Mouse (Mus musculus) heart, adult 2 months (tissue): ENCODE measurements at regions not wholly inside any gene's neighbourhood (a gene's known extent, or its start where the extent isn't known, plus 50 kb on each side); places are given as distances from the start of the nearest gene placed in this dataset.

Source experiments
- DNase-seq, 2 experiments: peaks; one replicate each; pipeline ENCODE4 v3.0.0; 2021
- H3K27ac ChIP-seq: fragments of 200-600 bp; 2 replicates; pipeline ENCODE4 v1.8.1; 2022
- H3K27me3 ChIP-seq: fragments of 200-500 bp; 2 replicates; pipeline ENCODE4 v1.6.1; 2012; ENCODE audit warnings: mild to moderate bottlenecking, low read length, inconsistent platforms, mixed read lengths; ENCODE audit not compliant: control insufficient read depth, insufficient read depth
- H3K36me3 ChIP-seq: fragments of 200-500 bp; 2 replicates; pipeline ENCODE4 v1.6.1; 2012; ENCODE audit warnings: low read length, inconsistent platforms; ENCODE audit not compliant: control insufficient read depth, insufficient read depth
- H3K4me1 ChIP-seq: fragments of 200-500 bp; 2 replicates; pipeline ENCODE4 v1.6.1; 2011; ENCODE audit warnings: low read length; ENCODE audit not compliant: control insufficient read depth, insufficient read depth
- H3K4me3 ChIP-seq: fragments of 200-600 bp; 2 replicates; pipeline ENCODE4 v1.8.1; 2022
- H3K79me2 ChIP-seq: fragments of 200-500 bp; replicated peaks from 2 replicates; pipeline ENCODE4 v1.6.1; 2012; ENCODE audit warnings: mild to moderate bottlenecking, inconsistent platforms, low read length, moderate library complexity, mixed read lengths; ENCODE audit not compliant: control insufficient read depth, insufficient read depth
- H3K9ac ChIP-seq: fragments of 200-500 bp; 2 replicates; pipeline ENCODE4 v1.6.1; 2012; ENCODE audit warnings: low read depth, mild to moderate bottlenecking, control low read depth, inconsistent platforms, low read length, mixed read lengths
- CTCF ChIP-seq: fragments of 200-600 bp; IDR thresholded peaks from 2 replicates; pipeline ENCODE4 v1.8.1; 2022; ENCODE audit warnings: antibody characterized with exemption, mild to moderate bottlenecking, moderate library complexity
- EP300 ChIP-seq: fragments of 200-500 bp; IDR thresholded peaks from 2 replicates; pipeline ENCODE4 v1.6.1; 2011; ENCODE audit warnings: low read depth, low read length, control low read depth; ENCODE audit not compliant: insufficient read depth
- POLR2A ChIP-seq: fragments of 200-500 bp; IDR thresholded peaks from 2 replicates; pipeline ENCODE4 v1.6.1; 2011; ENCODE audit warnings: mild to moderate bottlenecking, low read depth, low read length, control low read depth; ENCODE audit not compliant: insufficient read depth
- WGBS: fragments of 180-500 bp; shearing (Covaris S2); methylation state at CpG from one replicate; pipeline ENCODE4 v1.1.7; 2018; 5-methylcytosine and 5-hydroxymethylcytosine counted together
- intact Hi-C: fragments of 180-260 bp; cut with DNase I; formaldehyde crosslinking; loops from one replicate; pipeline ENCODE4 v1.15.1; 2025

DNA sequence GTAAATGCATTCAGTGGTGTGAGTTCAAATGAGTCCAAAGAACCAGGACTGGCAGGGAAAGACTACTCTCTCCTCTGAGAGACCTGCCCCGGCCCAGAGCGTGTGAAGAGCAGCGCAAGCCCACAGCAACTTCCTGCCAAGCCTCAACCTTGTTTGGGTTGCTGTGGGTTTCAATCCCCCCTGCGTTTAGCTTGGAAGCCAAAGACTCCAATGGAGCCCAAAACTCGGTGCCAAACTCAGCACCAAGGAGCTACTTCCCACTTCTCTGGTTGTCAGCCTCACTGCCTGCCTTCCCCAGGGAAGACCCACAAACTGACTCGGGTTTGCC lies 354.7 kb upstream of the Nfe2l3 start:
- Histone ChIP-seq H3K79me2 (no peaks in the 10 kb centered on the region), H3K9ac (no peak overlapping the region), H3K27ac (no peak overlapping the region; the same call in none of the 2 replicates), H3K4me1 (peaks cover 1% of the 10 kb centered on the region; the same call in 1 of the 2 replicates), H3K4me3 (no peak overlapping the region), H3K36me3 (no peaks in the 10 kb centered on the region), H3K27me3 (no peaks in the 10 kb centered on the region)
- intact Hi-C loops, result no loop called here
- TF ChIP-seq CTCF (no peak), POLR2A (no peak), EP300 (no peak)
- peak in 1 of 2 experiments; percentile 35 for DNase-seq
- 45% methylated on average over 6 of the region's 6 CpGs for WGBS

DNA sequence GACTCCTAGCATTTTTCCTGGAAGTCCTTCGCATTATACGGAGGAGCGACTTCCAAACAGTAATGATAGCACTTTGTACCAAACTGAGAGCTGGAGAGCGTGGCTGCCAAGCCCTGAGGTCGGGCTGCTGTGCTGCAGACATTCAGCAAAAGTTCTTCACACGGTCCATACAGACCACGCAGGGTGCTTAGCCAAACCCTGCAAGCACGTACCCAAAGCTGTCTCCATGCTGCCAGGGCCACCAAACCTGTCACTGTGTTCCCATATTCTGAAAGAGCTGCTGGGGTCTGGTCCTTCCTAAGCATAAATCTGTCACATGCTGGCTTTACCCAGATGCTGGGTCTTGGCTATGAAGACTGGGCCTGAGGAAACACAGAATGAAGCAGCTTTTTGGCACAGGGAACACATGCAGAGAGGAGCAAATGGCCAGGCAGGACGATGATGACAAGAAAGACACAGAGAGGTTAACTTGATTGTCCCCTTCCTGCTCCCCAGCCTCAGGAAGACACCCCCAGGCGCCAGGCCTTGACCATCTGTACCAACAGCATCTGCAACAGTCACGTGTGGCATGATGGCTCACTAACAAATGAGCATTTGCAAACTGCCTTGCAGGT lies 354.0 kb upstream of the Nfe2l3 start:
- no peak overlapping the region for H3K4me3 ChIP-seq
- no peaks in the 10 kb centered on the region for H3K79me2 ChIP-seq
- WGBS, result 50% methylated on average over 11 of the region's 11 CpGs
- intact Hi-C loops, result no loop called here
- H3K9ac ChIP-seq, result no peak overlapping the region
- no peaks in the 10 kb centered on the region for H3K27me3 ChIP-seq
- no peaks in the 10 kb centered on the region for H3K36me3 ChIP-seq
- peaks cover 1% of the 10 kb centered on the region; the same call in 1 of the 2 replicates for H3K4me1 ChIP-seq
- DNase-seq, result peak; percentile 28 to 39
- no peak overlapping the region; the same call in 1 of the 2 replicates for H3K27ac ChIP-seq
- no peak for TF ChIP-seq CTCF
- TF ChIP-seq EP300, result no peak
- TF ChIP-seq POLR2A, result no peak

GRCm38 (mm10) chr6:51078967-51079355 lies 353.5 kb upstream of the Nfe2l3 start:
- no peaks in the 10 kb centered on the region for H3K36me3 ChIP-seq
- peaks cover 1% of the 10 kb centered on the region; the same call in 1 of the 2 replicates for H3K4me1 ChIP-seq
- 83% methylated on average over 5 of the region's 5 CpGs for WGBS
- TF ChIP-seq POLR2A (no peak), EP300 (no peak), CTCF (no peak)
- no peaks in the 10 kb centered on the region for H3K79me2 ChIP-seq
- no peaks in the 10 kb centered on the region for H3K27me3 ChIP-seq
- DNase-seq, result no peak
- H3K27ac ChIP-seq, result no peak overlapping the region; the same call in 1 of the 2 replicates
- H3K4me3 ChIP-seq, result no peak overlapping the region
- no peak overlapping the region for H3K9ac ChIP-seq
- intact Hi-C loops, result no loop called here

- Histone ChIP-seq H3K4me3 (no peak overlapping the region), H3K9ac (no peak overlapping the region), H3K4me1 (peaks cover 1% of the 10 kb centered on the region), H3K27ac (no peak overlapping the region), H3K36me3 (no peaks in the 10 kb centered on the region), H3K27me3 (no peaks in the 10 kb centered on the region), H3K79me2 (no peaks in the 10 kb centered on the region)
- intact Hi-C loops, result no loop called here
- DNase-seq, result peak in 1 of 2 experiments; percentile 14
- 67% methylated on average over 5 of the region's 5 CpGs for WGBS
- TF ChIP-seq POLR2A, result no peak
- TF ChIP-seq EP300, result no peak
- TF ChIP-seq CTCF, result no peak
Observed at GRCm38 (mm10) chr6:51081056-51081455, 351.4 kb upstream of the Nfe2l3 start.

- no peaks in the 10 kb centered on the region for H3K79me2 ChIP-seq
- no peak for DNase-seq
- 89% methylated on average over 9 of the region's 9 CpGs for whole genome bisulfite sequencing
- H3K27me3 ChIP-seq, result no peaks in the 10 kb centered on the region
- H3K9ac ChIP-seq, result no peak overlapping the region
- no peak overlapping the region for H3K4me3 ChIP-seq
- H3K27ac ChIP-seq, result no peak overlapping the region
- no peak for TF ChIP-seq CTCF
- TF ChIP-seq EP300, result no peak
- TF ChIP-seq POLR2A, result no peak
- peaks cover 1% of the 10 kb centered on the region for H3K4me1 ChIP-seq
- no peaks in the 10 kb centered on the region for H3K36me3 ChIP-seq
- intact Hi-C loops, result no loop called here
Observed at GRCm38 (mm10) chr6:51084656-51085055, 347.8 kb upstream of the Nfe2l3 start.

DNA sequence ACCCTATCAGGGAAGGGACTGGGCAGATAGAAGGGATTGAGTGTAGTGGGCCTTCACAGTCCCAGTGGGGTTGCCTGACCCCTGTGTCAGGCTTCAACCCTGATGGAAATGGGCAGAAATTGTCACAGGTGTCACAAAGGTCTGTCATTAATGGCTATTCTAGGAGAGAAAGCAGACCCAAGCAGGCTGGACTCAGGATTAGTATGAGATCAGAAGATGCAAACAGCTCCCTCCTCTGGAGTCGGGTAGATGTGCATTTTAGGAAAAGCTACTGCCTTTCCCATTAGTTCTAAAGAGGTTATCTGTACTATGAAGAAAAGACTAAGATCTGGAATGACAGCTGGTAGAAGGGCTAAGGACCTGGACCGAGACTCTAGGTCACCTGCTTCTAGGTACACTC lies 346.9 kb upstream of the Nfe2l3 start:
- WGBS, result 58% methylated on average over 2 of the region's 2 CpGs

More for the DNA sequence above, 346.9 kb upstream of the Nfe2l3 start:
- no peak overlapping the region for H3K4me3 ChIP-seq
- intact Hi-C loops, result no loop called here
- H3K9ac ChIP-seq, result no peak overlapping the region
- no peaks in the 10 kb centered on the region for H3K79me2 ChIP-seq
- H3K36me3 ChIP-seq, result no peaks in the 10 kb centered on the region
- TF ChIP-seq POLR2A (no peak), EP300 (no peak), CTCF (peak; percentile 31)
- no peak for DNase-seq
- H3K4me1 ChIP-seq, result peaks cover 1% of the 10 kb centered on the region
- no peaks in the 10 kb centered on the region for H3K27me3 ChIP-seq
- no peak overlapping the region for H3K27ac ChIP-seq
